Mouse (Mus musculus) R1 (cell line): ENCODE measurements at regions not wholly inside any gene's neighbourhood (a gene's known extent, or its start where the extent isn't known, plus 50 kb on each side); places are given as distances from the start of the nearest gene placed in this dataset.

Experiments
- DNase-seq: peaks from one replicate; pipeline ENCODE4 v3.0.0-alpha.2; 2018; ENCODE audit warnings: low read depth, low spot score

DNA sequence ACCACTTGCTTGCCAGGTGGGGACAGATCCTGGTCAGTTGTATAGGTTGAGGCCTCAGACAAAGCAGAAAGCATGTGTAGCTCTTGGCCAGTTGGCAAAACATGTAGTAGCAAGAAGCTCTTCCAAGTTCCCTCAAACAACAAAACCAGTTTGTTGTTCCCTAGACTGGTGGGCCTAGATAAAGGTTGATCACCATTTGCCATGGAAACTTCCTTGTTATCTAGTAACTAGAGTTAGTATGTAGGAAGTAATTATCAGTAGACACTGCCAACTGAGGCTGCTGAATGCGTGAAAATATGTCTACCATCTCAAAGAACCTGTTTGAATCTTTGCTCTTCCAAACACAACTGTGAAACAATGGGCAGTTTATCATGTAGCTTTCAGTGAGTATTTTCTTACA is 1098.7 kb downstream of the Pcdh18 start:
- no peak for DNase-seq

DNA sequence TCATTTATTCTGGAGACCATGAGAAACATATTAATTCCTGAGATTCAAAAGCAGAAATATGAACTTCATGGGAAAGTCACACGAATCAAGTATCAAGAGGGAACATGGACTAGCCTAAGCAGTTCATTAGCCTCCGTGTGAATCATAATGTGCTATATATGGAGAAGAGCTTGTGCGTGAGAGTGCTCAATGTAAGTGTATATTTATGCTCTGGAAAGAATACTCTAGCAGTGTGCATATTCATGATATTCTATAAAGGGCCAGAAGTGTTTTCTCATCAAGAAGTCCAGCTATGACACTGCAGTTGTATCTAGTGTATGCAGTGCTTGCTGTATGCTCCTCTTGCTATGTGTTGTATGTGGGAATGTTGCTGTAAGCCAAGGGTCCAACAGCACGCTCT is 1102.0 kb downstream of the Pcdh18 start:
- DNase-seq, result no peak

DNA sequence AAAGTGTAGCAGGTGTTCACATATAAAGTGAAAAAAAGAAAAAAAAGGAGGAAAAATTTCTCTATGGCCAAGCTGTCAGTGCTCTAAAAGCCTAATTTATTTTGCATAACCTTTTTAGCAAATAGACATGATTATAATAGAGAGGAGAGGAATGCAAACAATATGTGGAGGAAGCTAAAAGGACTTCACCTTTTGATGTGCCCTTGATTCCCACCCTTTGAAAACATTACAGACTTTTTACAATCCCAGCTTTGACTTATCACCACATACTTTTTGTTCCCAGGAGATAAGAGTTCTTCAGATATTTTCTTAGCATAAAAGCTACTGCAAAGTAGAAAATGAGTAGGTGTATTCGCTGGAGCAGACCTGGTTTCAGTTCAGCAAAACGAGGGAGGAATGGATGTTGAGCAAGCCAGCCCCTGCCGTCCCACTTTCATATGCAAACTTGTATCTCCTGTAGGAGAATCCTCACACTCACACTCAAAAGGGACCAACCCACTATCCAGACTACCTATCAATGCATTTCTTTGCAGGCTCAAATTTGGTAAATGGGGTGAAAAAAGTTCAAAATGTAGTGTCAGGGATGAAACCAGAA is 1125.1 kb downstream of the Pcdh18 start:
- no peak for DNase-seq

DNA sequence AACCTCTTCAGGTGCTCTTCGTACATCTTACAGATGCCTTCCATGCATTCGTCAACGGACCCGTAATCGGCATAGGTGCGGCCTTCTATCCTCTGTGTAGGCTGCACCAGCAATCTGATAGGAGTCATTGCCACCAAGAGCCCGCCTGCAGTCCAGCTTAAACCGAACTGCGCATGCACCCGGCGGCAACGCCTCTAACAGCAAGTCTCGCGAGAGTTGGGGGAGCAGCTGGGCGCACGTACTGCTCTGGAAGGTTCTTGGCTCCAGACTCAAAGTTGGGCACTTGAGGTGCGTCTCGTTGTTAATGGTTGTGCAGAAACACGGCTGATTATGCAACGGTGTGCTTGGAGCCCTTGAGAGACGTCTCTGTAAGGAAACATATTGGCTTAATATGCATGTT is 1148.2 kb downstream of the Pcdh18 start:
- DNase-seq, result peak; percentile 44

DNA sequence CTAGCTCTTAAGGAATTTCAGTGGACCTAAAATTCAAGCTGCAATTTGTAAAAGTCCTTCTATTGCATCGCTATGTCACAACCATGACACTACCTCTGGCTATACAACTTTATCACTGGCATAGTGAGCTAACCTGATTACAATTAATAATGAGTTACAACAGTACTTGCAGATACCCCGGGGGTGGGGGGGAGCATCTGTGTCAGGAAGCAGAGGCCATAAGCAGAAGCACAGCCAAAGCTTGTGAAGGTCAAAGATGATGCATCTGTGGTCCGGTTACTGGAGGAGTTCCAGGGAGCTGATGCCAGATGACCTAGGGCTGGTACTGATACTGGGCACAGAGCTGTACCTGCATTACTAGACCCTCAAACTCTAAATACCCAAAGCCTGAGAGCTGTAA is 1152.3 kb downstream of the Pcdh18 start:
- DNase-seq, result no peak

DNA sequence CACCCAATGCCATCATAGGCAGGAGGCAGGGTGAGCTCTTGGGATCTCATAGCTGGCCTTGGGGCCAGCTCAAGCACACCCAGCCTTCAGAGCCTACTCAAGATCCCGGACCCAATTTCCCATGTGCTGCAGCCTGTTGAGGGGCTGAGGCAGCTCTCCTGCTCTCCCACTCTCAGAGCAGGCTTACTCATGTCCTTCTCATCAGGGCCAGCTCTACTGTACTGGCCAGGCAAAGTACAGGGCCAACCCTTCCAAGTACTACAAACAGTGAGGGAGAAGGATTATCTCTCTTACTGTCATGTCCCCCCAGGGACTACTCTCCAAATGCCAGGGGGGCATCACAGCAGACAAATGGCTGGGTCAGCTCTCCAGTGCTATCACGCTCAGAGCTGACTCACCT is 1169.8 kb downstream of the Pcdh18 start:
- DNase-seq, result no peak

DNA sequence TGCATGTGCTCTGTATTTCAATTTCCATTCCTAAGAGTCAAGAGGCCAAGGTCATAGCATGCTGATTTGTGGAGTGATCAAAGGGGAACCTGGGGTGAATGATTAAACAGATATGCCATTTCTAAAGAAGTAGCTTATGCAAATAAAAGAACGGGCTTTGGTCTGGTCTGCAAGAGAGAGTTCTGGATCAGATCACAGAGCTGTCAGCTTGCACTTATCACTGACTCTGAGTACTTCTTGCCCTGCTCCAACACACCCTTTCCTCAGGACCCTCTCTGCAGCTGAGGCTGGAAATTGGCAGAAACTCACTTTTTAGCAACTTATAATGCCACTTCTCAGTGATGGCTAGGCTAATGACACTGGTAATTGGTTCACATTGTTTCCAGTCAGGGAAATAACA is 1171.0 kb downstream of the Pcdh18 start:
- peak; percentile 28 for DNase-seq

DNA sequence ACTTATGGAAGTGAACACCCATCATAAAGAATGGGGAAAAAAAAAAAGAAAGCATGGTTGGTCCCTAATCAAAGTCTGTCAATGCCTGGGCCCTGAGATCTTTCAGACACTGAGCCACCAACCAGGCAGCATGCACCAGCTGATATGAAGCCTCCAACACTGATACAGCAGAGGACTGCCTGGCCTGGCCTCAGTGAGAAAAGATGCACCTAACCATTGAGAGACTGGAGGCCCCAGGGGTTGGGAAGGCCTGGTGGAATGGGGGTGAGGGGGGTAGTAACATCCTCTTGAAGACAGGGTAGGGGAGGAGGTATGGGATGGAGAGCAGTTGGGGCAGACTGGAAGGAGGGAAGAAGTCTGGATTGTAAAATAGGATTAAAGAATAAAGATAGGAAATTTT is 1172.8 kb downstream of the Pcdh18 start:
- no peak for DNase-seq

DNA sequence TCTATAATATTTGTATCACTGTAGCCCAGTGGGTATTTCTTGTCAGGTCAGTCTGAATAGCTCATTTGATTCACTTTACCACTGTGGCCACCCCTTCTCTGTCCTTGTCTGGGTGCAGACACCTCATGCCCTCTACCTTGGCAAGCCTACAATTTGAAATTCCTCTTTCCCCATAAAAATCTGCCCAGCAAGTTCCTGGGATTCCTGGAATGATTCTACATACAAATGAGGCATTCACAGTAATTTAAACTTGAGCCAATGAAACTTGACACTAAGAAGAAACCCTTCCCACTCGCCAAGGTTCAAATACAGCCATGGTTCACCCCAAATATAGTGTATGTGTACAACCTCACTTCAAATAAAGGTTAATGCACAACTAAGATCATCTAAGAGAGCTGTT is 1174.6 kb downstream of the Pcdh18 start:
- DNase-seq, result no peak

DNA sequence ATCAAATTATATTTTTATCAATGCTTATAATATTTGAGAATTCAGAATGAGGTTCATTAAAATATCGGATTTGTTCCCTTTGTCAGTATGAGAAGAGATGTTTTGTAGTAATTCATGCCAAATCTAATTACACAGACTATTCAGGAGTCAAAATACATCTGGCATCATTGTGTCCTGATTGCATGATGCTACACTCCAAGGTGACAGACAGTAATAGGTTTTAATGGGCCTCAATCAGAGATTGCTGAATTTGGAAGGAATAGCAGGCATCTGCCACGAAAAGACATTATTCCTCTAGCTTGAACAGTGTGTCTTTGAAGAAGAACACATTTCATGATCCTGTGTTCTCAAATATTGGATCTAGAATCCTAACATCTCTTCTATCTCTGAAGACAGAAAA is 1177.2 kb downstream of the Pcdh18 start:
- no peak for DNase-seq

DNA sequence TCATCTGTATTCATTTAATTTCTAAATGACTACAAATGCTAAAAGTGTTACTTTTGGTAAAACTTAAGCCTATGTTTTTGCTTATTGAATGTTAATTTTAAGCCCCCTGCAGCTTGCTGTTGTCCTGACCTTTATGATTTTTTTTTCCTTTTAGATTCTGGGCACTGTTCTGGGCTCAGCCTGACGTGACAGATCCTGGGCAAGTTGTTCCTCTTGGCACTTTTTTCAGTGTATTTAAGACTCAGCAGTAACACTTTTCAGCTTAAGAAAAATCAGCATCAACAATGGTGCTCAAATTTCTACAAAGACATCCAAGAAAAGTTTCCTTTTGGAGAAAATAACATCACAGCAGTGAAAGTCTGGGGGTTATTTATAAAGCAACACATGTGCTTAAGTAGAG is 1177.9 kb downstream of the Pcdh18 start:
- no peak for DNase-seq

DNA sequence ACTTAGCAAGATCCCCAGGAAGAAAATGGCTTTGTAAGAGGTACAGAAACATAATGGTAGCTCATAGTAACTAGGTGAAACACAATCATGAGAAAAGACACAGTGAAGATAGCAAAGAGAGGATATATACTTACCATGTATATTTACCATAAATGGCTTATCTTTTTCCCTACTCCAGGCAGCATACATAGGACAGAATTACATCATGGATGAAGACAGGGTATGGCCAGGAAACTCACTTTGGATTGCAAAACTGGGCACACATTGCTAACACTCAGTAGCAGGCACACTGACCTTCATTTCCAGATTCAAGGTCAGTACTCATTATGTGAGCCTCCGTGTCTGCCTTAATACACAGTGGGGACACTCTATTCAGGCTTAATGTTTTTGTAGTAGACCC is 1210.5 kb downstream of the Pcdh18 start:
- DNase-seq, result no peak

DNA sequence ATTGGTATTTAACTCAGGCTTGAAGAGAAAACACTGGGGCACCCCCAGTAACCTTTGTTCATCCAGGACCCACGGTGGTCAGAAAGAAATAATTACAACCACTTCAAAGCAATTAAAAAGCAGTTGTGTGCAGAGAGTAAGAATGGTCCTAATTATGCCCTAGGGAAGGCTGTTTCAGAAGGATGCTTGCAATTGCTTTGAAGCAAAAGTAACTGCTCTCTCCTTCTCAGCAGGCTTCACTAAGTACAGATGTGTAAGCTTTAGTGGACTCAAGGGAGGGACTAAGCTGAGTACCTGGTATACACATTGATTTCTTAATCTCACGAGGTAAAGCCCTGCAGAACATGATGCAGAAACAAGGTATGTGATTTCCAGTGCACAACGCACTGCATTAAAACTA is 1242.1 kb downstream of the Pcdh18 start:
- DNase-seq, result no peak

DNA sequence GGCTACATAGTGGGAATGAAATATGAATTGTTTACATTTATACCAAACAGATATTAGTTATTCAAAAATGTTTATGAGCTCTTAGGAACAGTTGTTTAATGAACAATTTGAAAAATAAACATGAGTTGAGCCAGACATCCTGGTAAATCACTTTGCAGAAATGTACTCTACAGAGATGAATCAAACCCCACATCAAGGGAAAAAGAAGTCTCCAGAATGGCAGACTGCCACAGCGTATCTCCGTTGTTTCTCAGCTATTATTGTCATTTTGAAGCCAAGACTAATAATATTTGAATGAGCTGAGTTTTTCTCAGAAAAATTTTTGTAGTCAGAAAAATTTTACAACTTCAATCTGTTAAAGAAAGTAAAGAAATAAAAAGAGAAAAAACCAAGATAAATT is 1253.1 kb downstream of the Pcdh18 start:
- DNase-seq, result no peak

DNA sequence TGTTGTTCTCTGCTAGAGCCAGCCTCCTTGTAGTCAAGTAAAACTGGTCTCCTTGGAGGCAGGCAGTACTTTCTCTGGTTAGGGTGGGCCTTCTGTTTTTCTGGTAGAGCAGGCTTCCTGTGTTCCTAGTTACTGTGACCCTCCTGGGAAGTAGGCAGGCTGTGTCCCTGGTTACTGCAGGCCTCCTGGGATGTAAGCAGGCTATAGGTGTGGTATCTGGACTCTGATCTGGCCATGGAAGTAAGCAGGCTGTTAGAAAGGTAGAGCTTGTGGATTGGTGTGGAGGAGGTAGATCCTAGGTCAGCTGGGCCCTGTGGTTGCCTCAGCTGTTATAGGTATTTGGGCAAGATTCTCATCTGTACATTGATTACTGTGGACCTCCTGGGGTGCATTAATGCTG is 1292.4 kb downstream of the Pcdh18 start:
- no peak for DNase-seq

DNA sequence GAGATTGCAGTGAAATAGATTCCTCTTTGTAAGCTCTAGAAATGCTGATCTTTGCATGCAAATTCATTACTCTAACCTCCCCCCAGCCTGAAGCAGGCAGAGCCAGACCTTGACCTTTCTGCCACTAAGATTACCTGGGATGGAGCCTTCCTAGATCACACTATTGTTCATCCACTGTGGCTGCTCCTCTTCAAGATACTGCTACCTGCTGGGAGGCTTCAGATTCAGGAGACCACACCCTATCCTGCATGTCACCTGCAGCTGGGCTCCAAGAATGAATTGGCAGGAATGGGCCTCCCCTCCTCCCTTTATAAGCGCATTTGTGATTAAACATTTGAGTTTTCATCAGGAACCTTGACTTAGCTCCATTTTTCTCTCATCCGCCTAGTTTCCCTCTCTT is 1315.2 kb downstream of the Pcdh18 start:
- DNase-seq, result peak; percentile 91

DNA sequence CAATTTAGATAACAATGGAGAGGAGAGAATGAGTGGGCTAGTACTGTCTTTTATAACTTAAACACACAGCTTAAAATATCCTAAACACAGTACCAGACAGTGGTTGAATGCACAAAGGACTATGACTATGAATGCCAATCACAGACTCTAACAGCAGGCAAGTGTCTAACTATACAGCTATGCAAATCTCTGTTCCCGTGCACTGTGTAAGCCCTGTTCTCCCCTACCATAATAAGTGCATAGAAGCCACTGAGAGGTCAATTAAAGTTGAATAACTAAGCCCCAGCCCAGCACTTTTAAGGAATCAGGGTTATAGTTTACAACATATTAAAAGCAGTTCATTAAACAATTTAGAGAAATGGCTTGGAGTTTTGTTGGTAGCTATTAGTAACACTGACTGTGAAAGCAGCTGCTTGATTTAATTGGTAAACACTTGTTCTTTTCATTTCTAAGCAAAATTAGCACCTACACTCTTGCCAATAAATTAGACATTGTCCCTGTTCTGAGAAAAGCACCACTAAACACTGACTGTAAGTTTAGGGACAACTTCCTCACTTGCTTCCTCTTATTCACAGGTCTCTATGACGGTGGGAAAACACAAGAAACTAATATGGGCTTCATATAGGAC is 1327.6 kb downstream of the Pcdh18 start:
- DNase-seq, result peak; percentile 21

DNA sequence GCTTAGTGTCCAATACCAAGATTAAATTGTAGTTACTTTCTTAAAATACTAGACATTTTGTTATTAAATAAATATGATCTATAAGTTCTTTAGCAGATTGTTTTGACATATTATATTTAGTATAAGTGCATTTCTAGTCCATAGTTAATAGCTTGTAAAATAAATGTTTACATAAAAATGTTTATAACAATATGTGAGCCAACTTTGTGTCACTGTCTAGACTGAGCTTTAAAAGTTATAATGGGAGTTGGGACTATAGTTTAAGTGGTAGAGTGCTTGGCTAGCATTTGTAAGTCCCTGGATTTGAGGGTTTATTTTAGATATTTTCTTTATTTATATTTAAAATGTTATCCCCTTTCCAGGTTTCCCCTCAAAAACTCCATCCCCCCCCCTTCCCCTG is 1367.3 kb downstream of the Pcdh18 start:
- DNase-seq, result no peak
